Mouse (Mus musculus) MEL (cell line): ENCODE measurements around the gene Peli2.

Source experiments
- CHD1 ChIP-seq: IDR thresholded peaks from 2 replicates; pipeline ENCODE4 v1.6.1; 2012; ENCODE audit warnings: low read depth, mild to moderate bottlenecking, inconsistent platforms, low read length, improper control_type of control experiment
- CTCF ChIP-seq, 3 experiments: IDR thresholded peaks in 2 of 3; conservative IDR thresholded peaks in 1 of 3; 2 replicates each; pipeline ENCODE4 v1.5.1; 2011 to 2012; ENCODE audit warnings: low read length in 3 of 3, low read depth in 2 of 3, mild to moderate bottlenecking in 2 of 3, improper control_type of control experiment in 1 of 3, inconsistent platforms in 1 of 3, mixed read lengths in 1 of 3, moderate library complexity in 1 of 3; ENCODE audit not compliant: control insufficient read depth in 1 of 3, insufficient read depth in 1 of 3, poor library complexity in 1 of 3, severe bottlenecking in 1 of 3
- E2F4 ChIP-seq: IDR thresholded peaks from 2 replicates; pipeline ENCODE4 v1.6.1; 2011; ENCODE audit warnings: low read depth, low read length, improper control_type of control experiment, borderline replicate concordance
- ELF1 ChIP-seq: IDR thresholded peaks from 2 replicates; pipeline ENCODE4 v1.6.1; 2014; ENCODE audit warnings: low read depth, mild to moderate bottlenecking, inconsistent platforms, low read length, improper control_type of control experiment, moderate library complexity
- MXI1 ChIP-seq: IDR thresholded peaks from 2 replicates; pipeline ENCODE4 v1.6.1; 2011; ENCODE audit warnings: mild to moderate bottlenecking, low read depth, low read length, improper control_type of control experiment
- MYC ChIP-seq: IDR thresholded peaks from 2 replicates; pipeline ENCODE4 v1.6.1; 2011; ENCODE audit warnings: low read depth, mild to moderate bottlenecking, low read length, improper control_type of control experiment, moderate library complexity
- NELFE ChIP-seq: IDR thresholded peaks from 2 replicates; pipeline ENCODE4 v1.6.1; 2011; ENCODE audit warnings: low read depth, low read length, improper control_type of control experiment
- POLR2A ChIP-seq, 2 experiments: IDR thresholded peaks; 2 replicates each; pipeline ENCODE4 v1.6.1; 2011 to 2012; ENCODE audit warnings: low read length in 2 of 2, mild to moderate bottlenecking in 2 of 2, control low read depth in 1 of 2, improper control_type of control experiment in 1 of 2, low read depth in 1 of 2, moderate library complexity in 1 of 2; ENCODE audit not compliant: control insufficient read depth in 1 of 2, insufficient read depth in 1 of 2, poor library complexity in 1 of 2
- SIN3A ChIP-seq: IDR thresholded peaks from 2 replicates; pipeline ENCODE4 v1.6.1; 2012; ENCODE audit warnings: low read length, improper control_type of control experiment, inconsistent platforms
- TAL1 ChIP-seq: IDR thresholded peaks from 2 replicates; pipeline ENCODE4 v1.6.1; 2012; ENCODE audit warnings: mild to moderate bottlenecking, inconsistent platforms, low read length, moderate library complexity, mixed read lengths
- USF2 ChIP-seq, 2 experiments: IDR thresholded peaks; 2 replicates each; pipeline ENCODE4 v1.6.1; 2011 to 2012; ENCODE audit warnings: improper control_type of control experiment in 2 of 2, low read length in 2 of 2, borderline replicate concordance in 1 of 2, inconsistent platforms in 1 of 2, low read depth in 1 of 2, mild to moderate bottlenecking in 1 of 2; ENCODE audit not compliant: insufficient read depth in 1 of 2

- TF ChIP-seq CTCF (IDR thresholded peaks at IDR 0.05 in 2 of 3, conservative IDR thresholded peaks at IDR 0.05 in 1 of 3; ENCODE audit: control insufficient read depth in 1 of 3, insufficient read depth in 1 of 3, low read depth in 2 of 3, low read length in 3 of 3, poor library complexity in 1 of 3, severe bottlenecking in 1 of 3) (no peak), SIN3A (no peak), NELFE (no peak), TAL1 (no peak), POLR2A (IDR thresholded peaks at IDR 0.05; ENCODE audit: control insufficient read depth in 1 of 2, insufficient read depth in 1 of 2, low read depth in 1 of 2, low read length in 2 of 2, poor library complexity in 1 of 2) (no peak), E2F4 (no peak), MYC (no peak), USF2 (IDR thresholded peaks at IDR 0.05; ENCODE audit: borderline replicate concordance in 1 of 2, insufficient read depth in 1 of 2, low read depth in 1 of 2, low read length in 2 of 2) (no peak), MXI1 (no peak), CHD1 (no peak), ELF1 (no peak)
Observed at GRCm38 (mm10) chr14:48083836-48084812, 36.5 kb upstream of the Peli2 start.
